Mouse (Mus musculus): Measurements from ENCODE around the gene Grk2. TPM values are rescaled to one million over a fixed set of nuclear protein-coding genes. Genes with fewer than 3 reads are reported as not detected.
A peak's percentile ranks its signal among the peaks of the same experiment; 100 is the strongest.

The Grk2 gene
- total RNA-seq, 2 experiments from 2014 or later: 146 to 154 TPM

DNA sequence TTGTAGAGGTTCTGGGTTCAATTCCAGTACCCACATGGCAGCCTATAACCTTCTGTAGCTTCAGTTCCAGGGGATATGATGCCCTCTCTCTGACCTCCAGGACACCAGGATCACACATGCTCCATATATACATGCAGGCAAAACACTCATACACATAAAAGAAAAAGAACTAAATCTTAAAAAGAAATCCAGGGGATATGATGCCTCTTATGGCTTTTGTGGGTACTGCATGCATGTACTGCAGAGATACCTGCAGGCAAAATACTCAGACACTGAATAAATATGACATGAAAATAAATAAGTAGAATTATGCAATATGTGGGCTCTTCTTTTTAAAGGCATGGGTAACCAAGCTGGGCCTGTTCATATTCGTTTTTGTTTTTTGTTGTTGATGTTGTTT, 59.0 kb downstream of the Grk2 start:
- no peak for DNase-seq (ENCODE audit: extremely low spot score in 1 of 2, low spot score in 2 of 2)
- intact Hi-C loops (cut with DNase I): no loop called here

DNA sequence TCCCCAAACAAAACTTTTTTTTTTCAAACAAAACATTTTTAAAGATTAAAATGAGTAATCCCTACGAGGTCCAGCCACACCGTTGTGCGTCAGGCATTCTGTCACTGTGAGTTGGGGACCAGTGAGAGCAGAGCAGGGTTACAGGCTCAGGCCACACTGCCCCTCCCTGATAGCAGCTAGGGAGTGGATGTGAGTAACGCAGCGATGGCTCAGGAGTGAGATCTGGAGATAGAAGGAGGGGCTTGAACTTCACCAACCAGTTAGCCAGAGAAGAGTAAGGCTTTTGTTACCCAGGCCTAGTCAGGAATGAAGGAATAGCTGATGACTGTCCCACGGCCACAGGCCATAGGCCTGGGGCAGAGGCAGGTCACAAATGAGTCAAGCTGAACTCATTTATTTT, 61.2 kb downstream of the Grk2 start:
- DNase-seq (ENCODE audit: extremely low spot score in 1 of 2, low spot score in 2 of 2): no peak
- intact Hi-C loops (cut with DNase I): no loop called here

DNA sequence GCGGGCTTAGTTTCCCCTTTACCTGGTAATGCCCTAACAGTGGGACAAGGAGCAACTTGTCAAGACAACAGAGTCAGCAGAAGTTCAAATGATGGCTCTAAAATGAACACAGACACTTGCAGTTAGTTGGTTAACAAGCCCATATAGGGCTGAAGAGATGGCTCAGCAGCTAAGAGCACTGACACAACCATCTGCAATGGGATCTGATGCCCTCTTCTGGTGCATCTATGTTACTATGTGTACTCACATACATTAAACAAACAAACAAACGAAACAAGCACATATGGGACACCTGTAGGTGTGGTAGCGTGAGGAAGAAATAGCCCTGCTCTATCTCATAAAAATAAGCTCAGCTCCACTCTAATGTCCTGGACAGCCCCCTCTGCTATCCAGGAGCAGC, 63.6 kb downstream of the Grk2 start:
- intact Hi-C loops (cut with DNase I): no loop called here
- DNase-seq (ENCODE audit: extremely low spot score in 1 of 2, low spot score in 2 of 2): no peak

DNA sequence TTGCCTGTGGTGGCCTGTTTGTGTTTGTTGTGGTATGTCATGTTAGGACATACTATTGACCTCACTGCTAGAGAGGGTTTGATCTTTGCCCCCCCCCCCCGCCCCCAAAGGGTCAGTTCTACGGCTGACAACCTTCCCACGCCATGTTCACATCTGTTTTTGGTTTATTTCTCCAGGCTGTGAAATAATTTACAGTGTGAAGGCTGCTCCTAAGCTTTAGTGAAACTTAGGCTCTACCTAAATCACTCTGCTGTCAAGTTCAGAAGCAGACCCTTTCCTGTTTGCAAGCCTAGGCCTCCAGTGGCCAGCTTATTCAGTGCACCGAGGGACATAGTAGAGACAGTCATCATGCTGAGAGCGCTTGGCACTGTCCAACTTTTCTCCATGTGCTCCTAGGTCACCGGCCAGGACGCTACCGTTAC, 65.8 kb downstream of the Grk2 start:
- intact Hi-C loops (cut with DNase I): no loop called here
- no peak for DNase-seq (ENCODE audit: extremely low spot score in 1 of 2, low spot score in 2 of 2)

Small RNA genes within 50 kb of the gene (microRNA-seq; reads per million reads assigned to microRNA genes)
- 9.8 reads per million, percentile 30 among the genes with 10 or more reads in this experiment for gene Mir6985

Other genes with a start within 250 kb of the Grk2 start
- not detected for gene Gstp3, start 246.7 kb downstream of the Grk2 start, total RNA-seq (2021)
- not detected for gene Cabp2, start 224.6 kb downstream of the Grk2 start, total RNA-seq (2021)
- 10 to 100 TPM; 20.4 to 21.6 TPM for gene Cdk2ap2, start 209.0 kb downstream of the Grk2 start, total RNA-seq (2021)
- gene Pitpnm1, start 206.2 kb downstream of the Grk2 start, total RNA-seq (2021): 100 to 1,000 TPM; 234 to 237 TPM
- gene Aip, start 180.4 kb downstream of the Grk2 start, total RNA-seq (2021): 10 to 100 TPM; 74.2 to 83.5 TPM
- gene Gpr152, start 166.4 kb downstream of the Grk2 start, total RNA-seq (2021): not detected
- under 1 TPM in 1 of 2 experiments, not detected in 1; 0.24 TPM for gene Cabp4, start 162.2 kb downstream of the Grk2 start, total RNA-seq (2021)
- 10 to 100 TPM; 80.4 to 92.7 TPM for gene Coro1b, start 157.6 kb downstream of the Grk2 start, total RNA-seq (2021)
- 1 to 10 TPM in 1 of 2 experiments, under 1 TPM in 1; 0.65 to 2.0 TPM for gene Ptprcap, start 152.6 kb downstream of the Grk2 start, total RNA-seq (2021)
- 10 to 100 TPM; 34.1 to 35.0 TPM for gene Rps6kb2, start 142.9 kb downstream of the Grk2 start, total RNA-seq (2021)
- 1 to 10 TPM; 3.1 to 3.5 TPM for gene Carns1, start 130.7 kb downstream of the Grk2 start, total RNA-seq (2021)
- gene Tbc1d10c, start 114.9 kb downstream of the Grk2 start, total RNA-seq (2021): 1 to 10 TPM; 2.0 to 3.5 TPM
- gene Ppp1ca, start 114.2 kb downstream of the Grk2 start, total RNA-seq (2021): 100 to 1,000 TPM; 331 to 336 TPM
- 1 to 10 TPM; 8.9 to 9.3 TPM for gene Rad9a, start 104.6 kb downstream of the Grk2 start, total RNA-seq (2021)
- 1 to 10 TPM; 1.5 to 1.7 TPM for gene Clcf1, start 92.0 kb downstream of the Grk2 start, total RNA-seq (2021)
- gene AC109138.7, start 91.9 kb downstream of the Grk2 start, total RNA-seq (2021): not detected
- gene Pold4, start 74.3 kb downstream of the Grk2 start, total RNA-seq (2021): 10 to 100 TPM; 12.8 to 16.2 TPM
- gene Ssh3, start 37.0 kb downstream of the Grk2 start, total RNA-seq (2021): 10 to 100 TPM; 49.5 to 55.1 TPM
- 10 to 100 TPM; 87.8 to 91.7 TPM for gene Ankrd13d, start 23.1 kb downstream of the Grk2 start, total RNA-seq (2021)
- gene Kdm2a, start 92.1 kb upstream of the Grk2 start, total RNA-seq (2021): 10 to 100 TPM; 66.6 to 67.3 TPM
- 1 to 10 TPM in 1 of 2 experiments, under 1 TPM in 1; 0.95 to 1.7 TPM for gene Rhod, start 133.2 kb upstream of the Grk2 start, total RNA-seq (2021)
- 10 to 100 TPM; 13.3 to 16.6 TPM for gene Syt12, start 171.2 kb upstream of the Grk2 start, total RNA-seq (2021)
- gene 2010003K11Rik, start 192.4 kb upstream of the Grk2 start, total RNA-seq (2021): not detected
- 10 to 100 TPM; 46.8 to 50.8 TPM for gene Pcx, start 204.2 kb upstream of the Grk2 start, total RNA-seq (2021)